Mouse (Mus musculus) B cell, adult 62 days (primary cell): Measurements from ENCODE around the gene Plk3. TPM values are rescaled to one million over a fixed set of nuclear protein-coding genes. Genes with fewer than 3 reads are reported as not detected.

Experiments used
- total RNA-seq: library from RNA; stranded (reverse); gene quantifications from 4 replicates; pipeline ENCODE4 v1.2.4, GENCODE M21; 2023

Gene Plk3
- total RNA-seq: 26.1 to 27.5 TPM (median 26.9 TPM) in 4 replicates

DNA sequence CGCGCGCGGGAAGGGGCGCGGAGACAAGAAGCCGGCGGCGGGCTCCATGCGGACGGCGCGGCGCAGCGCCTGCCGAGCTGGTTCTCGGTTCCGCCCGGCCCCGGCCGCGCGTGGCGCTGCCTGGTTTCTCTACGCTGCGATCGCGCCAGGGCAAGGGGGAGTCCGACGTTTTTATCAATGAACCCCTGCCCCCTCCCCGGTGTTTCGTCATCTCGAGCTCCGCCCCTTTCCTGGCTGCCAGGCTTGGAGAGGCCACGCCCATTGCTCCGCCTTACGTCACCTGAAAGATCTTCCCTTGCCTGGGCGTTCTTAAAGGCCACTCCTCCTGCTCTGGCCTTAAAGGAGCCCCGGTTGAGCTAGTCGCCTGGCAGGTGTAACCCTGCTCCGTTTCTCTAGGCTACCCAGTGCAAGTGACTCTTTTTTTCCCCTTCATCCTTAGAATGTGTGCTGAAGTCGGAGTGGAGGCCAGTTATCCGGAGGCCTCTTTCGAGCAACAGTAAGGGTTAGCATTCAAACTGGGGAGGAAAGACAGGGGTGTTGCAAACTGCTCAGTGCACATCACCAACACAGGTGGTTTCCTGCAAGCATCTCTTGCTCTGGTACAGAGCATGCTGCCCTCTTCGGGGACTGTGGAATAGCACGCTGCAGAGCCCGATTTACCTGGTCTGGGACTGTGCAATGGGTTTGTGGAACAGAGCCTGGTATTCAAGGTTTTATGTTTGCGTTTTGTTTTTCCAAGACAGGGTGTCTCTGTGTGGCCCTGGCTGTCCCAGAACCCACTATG is at the start of gene Plk3:
Gene Plk3 (minus strand): TSS at position 147 of the 784 bp plus-strand sequence.

DNA sequence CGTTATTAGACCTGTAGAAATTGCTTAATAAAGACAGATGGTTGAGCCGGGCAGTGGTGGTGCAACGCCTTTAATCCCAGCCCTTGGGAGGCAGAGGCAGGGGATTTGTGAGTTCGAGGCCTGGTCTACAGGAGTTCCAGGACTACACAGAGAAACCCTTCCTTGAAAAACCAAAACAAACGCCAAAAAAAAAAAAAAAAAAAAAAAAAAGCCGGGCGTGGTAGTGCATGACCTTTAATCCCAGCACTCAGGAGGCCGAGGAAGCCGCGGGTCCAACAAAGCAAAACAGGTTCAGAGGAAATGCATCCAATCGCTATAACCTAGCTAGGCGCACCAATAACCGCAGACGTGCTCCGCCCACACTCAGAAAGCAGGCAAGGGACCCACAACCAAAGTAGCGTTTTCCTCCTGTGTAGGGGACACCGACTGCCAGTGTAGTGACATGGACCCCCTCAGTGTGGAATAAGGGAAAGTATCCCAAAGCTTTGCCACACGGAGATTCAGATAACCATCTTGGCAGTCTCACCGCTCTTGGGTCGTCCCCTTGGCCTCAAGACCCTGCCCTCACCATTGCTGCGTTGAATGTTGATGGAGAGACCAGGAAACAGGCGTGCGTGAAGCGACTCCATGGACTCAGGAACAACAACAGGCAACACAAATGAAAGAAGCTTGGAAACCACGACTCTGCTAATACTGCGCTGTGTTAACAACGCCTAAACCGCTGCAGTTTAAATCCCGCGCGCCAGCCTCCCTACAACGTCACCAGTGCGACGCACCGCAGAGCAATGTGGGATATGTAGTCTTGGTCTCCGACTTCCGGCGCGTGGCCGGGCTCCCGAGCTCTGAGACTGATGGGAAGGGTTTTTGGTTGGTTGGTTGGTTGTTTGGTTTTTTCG is 48.3 kb upstream of the Plk3 start, which contains the start of gene Kif2c:
Gene Kif2c (minus strand): TSS at position 777 of the 896 bp plus-strand sequence.

DNA sequence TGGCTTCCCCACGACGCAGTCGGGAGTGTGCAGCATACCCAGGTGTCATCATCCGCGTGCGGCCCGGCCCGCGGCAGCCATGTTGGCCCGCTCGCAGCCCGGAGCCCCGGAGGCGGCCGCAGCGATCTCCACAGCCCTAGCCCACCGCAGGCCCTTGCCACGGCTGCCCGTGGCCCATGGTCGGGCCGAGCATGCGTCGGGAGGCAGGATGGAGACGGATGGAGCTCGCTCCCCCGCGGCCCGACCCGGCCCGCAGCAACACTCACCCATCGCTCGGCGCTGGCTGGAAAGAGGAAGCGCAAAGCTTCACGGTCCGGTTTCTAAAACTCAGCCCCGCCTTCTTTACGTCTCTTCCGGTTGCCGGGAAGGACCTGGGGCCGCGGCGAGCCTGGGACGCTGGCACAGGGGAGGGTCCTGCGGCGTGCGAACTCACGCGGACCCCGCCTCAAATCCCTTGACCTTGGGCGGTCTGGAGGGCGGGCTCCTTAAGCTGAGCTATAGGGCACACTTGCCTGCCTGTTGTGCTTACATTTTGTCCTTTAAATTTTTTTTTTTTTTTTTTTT is 22.1 kb upstream of the Plk3 start, which contains the start of gene Rps8:
Gene Rps8 (minus strand): TSS at position 452 of the 564 bp plus-strand sequence.

DNA sequence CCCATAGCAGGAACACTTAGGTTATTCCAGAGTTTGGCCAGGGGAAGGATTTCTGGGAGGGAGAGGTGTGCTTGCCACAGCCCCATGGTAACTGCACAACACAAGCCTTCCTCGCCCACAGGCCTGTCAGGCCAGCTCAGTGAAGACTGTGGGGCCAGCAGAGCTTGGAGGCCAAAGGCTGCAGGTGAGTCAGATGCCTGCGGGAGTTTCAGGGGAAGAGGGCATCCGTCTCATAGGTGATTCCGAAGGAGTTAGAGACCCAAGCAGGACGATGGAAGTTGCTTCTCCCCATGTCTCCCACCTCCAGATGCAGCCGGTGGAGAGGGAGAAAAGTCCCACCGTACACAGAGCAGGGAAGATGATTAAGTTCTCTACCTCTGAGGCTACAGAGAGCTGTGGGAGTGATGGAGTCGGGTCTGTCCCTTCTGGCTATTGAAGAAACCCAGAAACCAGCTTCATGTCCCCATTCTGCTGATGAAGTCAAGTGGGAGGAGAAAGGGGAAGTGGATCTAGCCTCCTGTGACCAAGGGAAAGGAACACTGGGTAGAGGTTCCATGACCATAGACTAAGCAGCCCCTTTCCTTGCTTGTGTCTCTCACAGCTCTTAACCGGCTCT is 7.0 kb downstream of the Plk3 start, which contains the start of gene Tctex1d4:
Gene Tctex1d4 (plus strand): TSS at position 120 of the 616 bp plus-strand sequence.

DNA sequence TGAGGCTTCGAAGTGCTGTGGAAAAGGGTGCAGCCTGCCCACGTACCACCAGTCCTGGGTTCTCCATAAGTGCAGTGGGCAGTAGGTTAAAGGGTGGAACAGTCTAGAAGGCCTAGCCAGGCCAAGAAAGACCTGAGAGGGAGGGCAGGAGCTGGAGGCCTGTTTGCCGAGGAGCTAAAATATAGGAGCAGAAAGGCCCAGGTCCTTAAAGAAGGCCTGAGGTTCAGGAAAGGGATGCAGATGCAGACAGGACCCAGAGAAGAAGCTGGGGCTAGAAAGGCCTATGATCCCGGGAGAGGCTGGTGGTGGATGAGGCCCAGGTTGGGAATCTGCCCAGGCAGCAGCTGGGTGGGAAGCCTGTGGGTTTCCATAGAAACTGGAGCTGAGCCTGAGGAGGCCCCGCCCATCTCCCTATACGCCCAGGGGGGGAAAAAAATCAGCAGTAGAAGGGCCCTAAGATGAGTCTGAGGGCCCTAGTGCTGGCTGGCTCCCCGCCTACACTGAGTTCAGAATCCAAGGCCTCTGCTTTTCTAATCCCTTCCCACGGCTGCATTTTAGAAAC is 8.3 kb downstream of the Plk3 start, which contains the start of gene Btbd19:
Gene Btbd19 (minus strand): TSS at position 378 of the 562 bp plus-strand sequence.

DNA sequence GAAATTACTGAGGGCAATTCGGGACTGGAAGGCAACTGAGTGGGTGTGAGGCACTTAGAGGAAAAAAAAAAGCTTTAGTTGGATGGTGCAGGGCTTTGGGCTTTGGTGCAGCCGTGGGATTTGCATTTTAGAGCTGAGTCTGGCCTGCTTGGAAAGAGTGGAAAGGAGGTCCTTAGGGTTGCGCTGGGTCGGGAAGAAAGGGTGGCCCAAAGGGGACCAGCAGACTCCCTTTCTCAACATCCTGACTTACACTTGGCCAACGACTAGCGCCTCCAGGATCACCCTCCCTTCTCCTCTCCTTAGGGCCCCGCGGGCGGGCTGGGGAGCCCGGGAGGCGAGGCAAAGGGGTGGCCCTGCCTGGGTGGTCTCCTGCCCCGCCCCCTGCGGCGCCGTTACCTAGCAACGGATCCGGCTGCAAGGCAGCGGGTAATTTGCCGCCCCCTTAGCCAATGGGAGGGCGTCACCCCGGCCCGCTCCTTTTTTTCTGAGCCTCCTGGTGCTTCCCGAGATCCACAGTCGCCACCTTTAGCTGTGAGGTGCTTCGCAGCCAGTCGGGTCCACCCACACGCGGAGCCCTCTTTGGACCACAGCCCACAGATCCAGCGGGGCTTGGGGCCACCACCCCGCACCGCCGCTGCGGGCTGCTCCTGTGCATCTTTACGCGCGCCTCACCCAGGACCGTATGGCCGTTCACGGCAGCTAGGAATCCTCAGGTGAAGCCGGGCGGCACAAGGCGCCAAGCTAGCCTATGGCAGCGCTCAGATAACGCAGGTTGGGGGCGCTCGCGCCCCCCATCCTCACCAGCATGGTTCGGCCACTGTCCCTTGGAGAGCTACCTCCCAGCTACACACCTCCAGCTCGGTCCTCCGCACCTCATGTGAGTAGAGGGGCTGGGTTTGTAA is 38.0 kb downstream of the Plk3 start, which contains the start of gene Ptch2:
Gene Ptch2 (plus strand): TSS at position 525 of the 902 bp plus-strand sequence.

Other genes starting within 250 kb of the Plk3 start
- 37.9 to 51.1 TPM (median 44.8 TPM) in 4 replicates for gene Urod, start 139.6 kb downstream of the Plk3 start, total RNA-seq
- 40.2 to 52.2 TPM (median 48.5 TPM) in 4 replicates for gene Hectd3, start 138.6 kb downstream of the Plk3 start, total RNA-seq
- gene Eif2b3, start 114.6 kb downstream of the Plk3 start, total RNA-seq: 27.5 to 33.1 TPM (median 31.5 TPM) in 4 replicates
- gene Ptch2, start 37.9 kb downstream of the Plk3 start, total RNA-seq: 0.19 to 0.26 TPM in 2 of 4 replicates, not detected in the others
- 20.0 to 24.8 TPM (median 23.0 TPM) in 4 replicates for gene Btbd19, start 8.2 kb downstream of the Plk3 start, total RNA-seq
- 1.4 TPM in 1 of 4 replicates, not detected in the others for gene Tctex1d4, start 7.2 kb downstream of the Plk3 start, total RNA-seq
- gene Rps8, start 22.3 kb upstream of the Plk3 start, total RNA-seq: 2,066 to 2,288 TPM (median 2,119 TPM) in 4 replicates
- gene Kif2c, start 48.7 kb upstream of the Plk3 start, total RNA-seq: 0.58 to 0.81 TPM (median 0.78 TPM) in 3 of 4 replicates, not detected in the other
- gene Tmem53, start 118.0 kb upstream of the Plk3 start, total RNA-seq: 0.46 TPM in 1 of 4 replicates, not detected in the others
- not detected in 4 replicates for gene Armh1, start 118.2 kb upstream of the Plk3 start, total RNA-seq